Mouse (Mus musculus): Measurements from ENCODE around the gene Heg1. TPM values are rescaled to one million over a fixed set of nuclear protein-coding genes. Genes with fewer than 3 reads are reported as not detected.
A peak's percentile ranks its signal among the peaks of the same experiment; 100 is the strongest.

Heg1 gene
- total and polyA plus RNA-seq, 3 experiments: 40.8 to 77.1 (median 67.2) TPM

- DNase-seq (ENCODE audit: extremely low read depth): no peak
- dilution Hi-C loops (cut with MboI; ENCODE audit: extremely low pct_ligation_motif_present, extremely low pct_unique_long_range_greater_than_20kb, low sequenced_read_pairs) (no loop called here), in situ Hi-C loops (cut with MboI; ENCODE audit: low pct_ligation_motif_present, low pct_unique_long_range_greater_than_20kb, low sequenced_read_pairs) (loop anchor here (5.0 kb wide), 1 partner anchor 65 kb away; no protein-coding TSS in a partner anchor)
- no peak overlapping the region for H3K27ac ChIP-seq (ENCODE audit: insufficient read depth, low read depth)
- no peaks in the 10 kb centered on the region for H3K36me3 ChIP-seq (replicated peaks in 1 of 2; ENCODE audit: control insufficient read depth in 1 of 2, insufficient read depth in 1 of 2, low read length in 1 of 2)
- no peak overlapping the region for H3K9ac ChIP-seq (ENCODE audit: insufficient read depth, low read depth)
- no peak overlapping the region for H3K4me2 ChIP-seq (ENCODE audit: insufficient read depth, low read depth, poor library complexity, severe bottlenecking)
- no peak overlapping the region for H3K4me3 ChIP-seq (replicated peaks in 1 of 3; ENCODE audit: low read depth in 2 of 3, low read length in 2 of 3, poor library complexity in 1 of 3)
- H3K79me2 ChIP-seq (replicated peaks; ENCODE audit: control insufficient read depth, extremely low read depth, insufficient read depth, poor library complexity, severe bottlenecking): no peaks in the 10 kb centered on the region
- H3K9me3 ChIP-seq (replicated peaks; ENCODE audit: low read length): peaks cover 4% of the 10 kb centered on the region
- no peaks in the 10 kb centered on the region for H3K27me3 ChIP-seq (replicated peaks)
- peaks cover 7 to 13% of the 10 kb centered on the region in 2 experiments; a peak in 3 of 4 replicates for H3K4me1 ChIP-seq (ENCODE audit: control insufficient read depth in 1 of 2, insufficient read depth in 2 of 2)
- TF ChIP-seq CHD2 (IDR thresholded peaks at IDR 0.05; ENCODE audit: low read length): no peak
- TF ChIP-seq SMC3 (IDR thresholded peaks at IDR 0.05; ENCODE audit: low read depth, low read length): peak; percentile 6; the same call in 1 of the 2 replicates
- no peak for TF ChIP-seq ZMIZ1 (IDR thresholded peaks at IDR 0.05; ENCODE audit: low read depth, low read length)
- TF ChIP-seq E2F4 (IDR thresholded peaks at IDR 0.05; ENCODE audit: insufficient replicate concordance, low read depth, low read length): no peak
- peak in 1 of 2 experiments; percentile 20; a peak in 1 of 4 replicates for TF ChIP-seq CTCF (conservative IDR thresholded peaks at IDR 0.05 in 1 of 2, IDR thresholded peaks at IDR 0.05 in 1 of 2; ENCODE audit: low read depth in 2 of 2, low read length in 2 of 2)
- no peak for TF ChIP-seq UBTF (IDR thresholded peaks at IDR 0.05; ENCODE audit: low read depth, low read length)
- no peak for TF ChIP-seq RAD21 (IDR thresholded peaks at IDR 0.05; ENCODE audit: low read depth, low read length)
- TF ChIP-seq MXI1 (IDR thresholded peaks at IDR 0.05; ENCODE audit: low read depth, low read length): no peak
- TF ChIP-seq PAX5 (IDR thresholded peaks at IDR 0.05; ENCODE audit: low read length): no peak
- TF ChIP-seq ZNF384 (IDR thresholded peaks at IDR 0.05; ENCODE audit: low read depth, low read length): no peak
- TF ChIP-seq MAFK (IDR thresholded peaks at IDR 0.05; ENCODE audit: insufficient replicate concordance, low read length): no peak
Measured at GRCm38 (mm10) chr16:33672188-33672587, 12.0 kb upstream of the Heg1 start.

GRCm38 (mm10) chr16:33672643-33673042 is 11.5 kb upstream of the Heg1 start:
- no peak for DNase-seq (ENCODE audit: extremely low read depth)
- in situ Hi-C loops (cut with MboI; ENCODE audit: low pct_ligation_motif_present, low pct_unique_long_range_greater_than_20kb, low sequenced_read_pairs): loop anchor here (5.0 kb wide), 1 partner anchor 65 kb away; no protein-coding TSS in a partner anchor
- no peaks in the 10 kb centered on the region for H3K79me2 ChIP-seq (replicated peaks; ENCODE audit: control insufficient read depth, extremely low read depth, insufficient read depth, poor library complexity, severe bottlenecking)
- no peak overlapping the region for H3K4me2 ChIP-seq (ENCODE audit: insufficient read depth, low read depth, poor library complexity, severe bottlenecking)
- H3K9ac ChIP-seq (ENCODE audit: insufficient read depth, low read depth): no peak overlapping the region
- H3K27ac ChIP-seq (ENCODE audit: insufficient read depth, low read depth): no peak overlapping the region
- no peak for TF ChIP-seq E2F4 (IDR thresholded peaks at IDR 0.05; ENCODE audit: insufficient replicate concordance, low read depth, low read length)
- TF ChIP-seq MAZ (IDR thresholded peaks at IDR 0.05; ENCODE audit: low read depth, low read length): no peak
- TF ChIP-seq MXI1 (IDR thresholded peaks at IDR 0.05; ENCODE audit: low read depth, low read length): no peak
- TF ChIP-seq PAX5 (IDR thresholded peaks at IDR 0.05; ENCODE audit: low read length): no peak
- TF ChIP-seq ZNF384 (IDR thresholded peaks at IDR 0.05; ENCODE audit: low read depth, low read length): no peak
- no peak for TF ChIP-seq IRF4 (IDR thresholded peaks at IDR 0.05; ENCODE audit: low read depth, low read length)
- TF ChIP-seq MYC (IDR thresholded peaks at IDR 0.05; ENCODE audit: low read depth, low read length): 0 out of 2 replicates have a peak, but pooled peaks have one; percentile 68
- no peak for TF ChIP-seq JUN (IDR thresholded peaks at IDR 0.05; ENCODE audit: insufficient read depth, low read depth, low read length)
- no peak for TF ChIP-seq HCFC1 (IDR thresholded peaks at IDR 0.05; ENCODE audit: low read depth, low read length)
- TF ChIP-seq MAX (IDR thresholded peaks at IDR 0.05; ENCODE audit: low read length): peak; percentile 69
- TF ChIP-seq ZC3H11A (IDR thresholded peaks at IDR 0.05; ENCODE audit: low read depth, low read length): no peak
- no peak for TF ChIP-seq POLR2A (IDR thresholded peaks at IDR 0.05; ENCODE audit: low read depth, low read length)
- peak; percentile 25; the same call in 1 of the 2 replicates for TF ChIP-seq ETS1 (conservative IDR thresholded peaks at IDR 0.05; ENCODE audit: low read depth, low read length)
- no peak for TF ChIP-seq RCOR1 (conservative IDR thresholded peaks at IDR 0.05; ENCODE audit: low read depth, low read length)
- TF ChIP-seq CTCF (conservative IDR thresholded peaks at IDR 0.05 in 1 of 2, IDR thresholded peaks at IDR 0.05 in 1 of 2; ENCODE audit: low read depth in 2 of 2, low read length in 2 of 2): no peak
- TF ChIP-seq MAFK (IDR thresholded peaks at IDR 0.05; ENCODE audit: insufficient replicate concordance, low read length): no peak
- no peak for TF ChIP-seq POLR2AphosphoS2 (IDR thresholded peaks at IDR 0.05; ENCODE audit: low read depth, low read length)
- no peak for TF ChIP-seq TBP (conservative IDR thresholded peaks at IDR 0.05; ENCODE audit: low read depth, low read length)
- TF ChIP-seq KAT2A (IDR thresholded peaks at IDR 0.05; ENCODE audit: insufficient replicate concordance, low read length): no peak
- TF ChIP-seq JUND (conservative IDR thresholded peaks at IDR 0.05; ENCODE audit: low read depth, low read length): no peak
- TF ChIP-seq ZMIZ1 (IDR thresholded peaks at IDR 0.05; ENCODE audit: low read depth, low read length): no peak
- TF ChIP-seq BHLHE40 (IDR thresholded peaks at IDR 0.05; ENCODE audit: low read depth, low read length): peak; percentile 59
- no peak for TF ChIP-seq ELF1 (IDR thresholded peaks at IDR 0.05; ENCODE audit: low read depth, low read length)
- 0 out of 2 replicates have a peak, but pooled peaks have one; percentile 18 for TF ChIP-seq EP300 (IDR thresholded peaks at IDR 0.05; ENCODE audit: low read length)
- TF ChIP-seq CHD2 (IDR thresholded peaks at IDR 0.05; ENCODE audit: low read length): no peak
- H3K4me1 ChIP-seq (ENCODE audit: control insufficient read depth in 1 of 2, insufficient read depth in 2 of 2): peaks cover 11 to 17% of the 10 kb centered on the region in 2 experiments
- H3K27me3 ChIP-seq (replicated peaks): no peaks in the 10 kb centered on the region
- no peak overlapping the region for H3K4me3 ChIP-seq (replicated peaks in 1 of 3; ENCODE audit: low read depth in 2 of 3, low read length in 2 of 3, poor library complexity in 1 of 3)
- H3K9me3 ChIP-seq (replicated peaks; ENCODE audit: low read length): peaks cover 4% of the 10 kb centered on the region
- no peaks in the 10 kb centered on the region for H3K36me3 ChIP-seq (replicated peaks in 1 of 2; ENCODE audit: control insufficient read depth in 1 of 2, insufficient read depth in 1 of 2, low read length in 1 of 2)
- dilution Hi-C loops (cut with MboI; ENCODE audit: extremely low pct_ligation_motif_present, extremely low pct_unique_long_range_greater_than_20kb, low sequenced_read_pairs): no loop called here

Measured in CH12.LX (cell line).